Mouse (Mus musculus): ENCODE data around the gene Fam213a. TPM values are rescaled to one million over a fixed set of nuclear protein-coding genes. Genes with fewer than 3 reads are reported as not detected.

Fam213a gene
- polyA plus RNA-seq, 1 experiment from 2014 or later: 44.7 TPM

DNA sequence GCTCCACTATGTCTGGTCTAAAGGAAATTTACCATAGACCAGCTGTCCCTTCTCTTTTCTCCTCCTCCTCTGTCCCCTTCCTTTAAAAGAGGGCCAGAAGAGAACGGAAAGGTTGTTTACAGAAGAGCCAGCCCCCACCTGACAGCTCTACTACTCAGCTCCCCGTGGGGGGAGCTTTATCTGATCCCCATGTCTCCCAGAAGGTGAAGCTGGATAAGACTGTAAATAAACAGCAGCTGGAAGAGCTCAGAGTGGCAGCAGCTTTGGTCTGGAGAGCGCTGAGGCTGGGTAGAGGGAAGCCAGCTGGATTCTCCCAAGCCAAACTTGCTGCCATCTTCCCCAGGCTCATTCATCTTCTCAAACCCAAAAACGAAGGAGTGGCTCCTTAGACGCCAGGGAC is 5.9 kb downstream of the Fam213a start:
- H3K27me3 ChIP-seq (ENCODE audit: control insufficient read depth, insufficient read depth, low read length): no peaks in the 10 kb centered on the region
- peaks cover 11% of the 10 kb centered on the region for H3K4me1 ChIP-seq (ENCODE audit: control insufficient read depth, insufficient read depth, low read length)
- DNase-seq (ENCODE audit: low spot score, missing footprints) (no peak), ATAC-seq (ENCODE audit: low FRiP score) (no peak)
- no peak overlapping the region for H3K4me3 ChIP-seq (ENCODE audit: low read depth, low read length)
- 38% methylated on average over 5 of the region's 5 CpGs for WGBS
- no peak overlapping the region for H3K4me2 ChIP-seq
- H3K9ac ChIP-seq (ENCODE audit: low read length): no peak overlapping the region
- no peaks in the 10 kb centered on the region for H3K9me3 ChIP-seq (ENCODE audit: control insufficient read depth, low read length)
- H3K36me3 ChIP-seq (ENCODE audit: control insufficient read depth, insufficient read depth, low read length): no peaks in the 10 kb centered on the region
- no peak overlapping the region; the same call in 1 of the 2 replicates for H3K27ac ChIP-seq (ENCODE audit: low read depth, low read length)

DNA sequence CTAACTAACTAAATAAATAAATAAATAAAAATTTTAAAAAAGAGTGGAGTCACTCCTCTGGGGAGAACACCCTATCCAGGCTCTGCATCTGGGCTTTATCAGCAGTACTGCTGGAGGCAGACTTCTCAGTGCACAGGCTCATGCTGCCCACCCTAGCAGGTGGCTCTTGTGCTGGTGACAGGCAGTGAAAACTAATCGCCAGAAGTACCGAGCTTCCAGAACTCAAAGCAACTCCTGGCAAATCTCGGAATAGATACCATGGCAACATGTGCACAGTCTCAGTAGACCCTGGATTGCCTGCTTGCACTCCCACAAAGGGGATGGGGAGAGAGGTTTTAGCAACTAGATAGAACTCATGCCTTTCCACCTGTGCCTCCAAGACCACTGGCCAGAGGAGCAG is 6.7 kb downstream of the Fam213a start:
- ATAC-seq (ENCODE audit: low FRiP score) (no peak), DNase-seq (ENCODE audit: low spot score, missing footprints) (no peak)
- Histone ChIP-seq H3K36me3 (ENCODE audit: control insufficient read depth, insufficient read depth, low read length) (no peaks in the 10 kb centered on the region), H3K4me3 (ENCODE audit: low read depth, low read length) (no peak overlapping the region), H3K4me2 (no peak overlapping the region), H3K4me1 (ENCODE audit: control insufficient read depth, insufficient read depth, low read length) (peaks cover 11% of the 10 kb centered on the region), H3K9me3 (ENCODE audit: control insufficient read depth, low read length) (no peaks in the 10 kb centered on the region), H3K9ac (ENCODE audit: low read length) (no peak overlapping the region), H3K27me3 (ENCODE audit: control insufficient read depth, insufficient read depth, low read length) (no peaks in the 10 kb centered on the region), H3K27ac (ENCODE audit: low read depth, low read length) (no peak overlapping the region)
- WGBS: 58% methylated on average over 3 of the region's 3 CpGs

DNA sequence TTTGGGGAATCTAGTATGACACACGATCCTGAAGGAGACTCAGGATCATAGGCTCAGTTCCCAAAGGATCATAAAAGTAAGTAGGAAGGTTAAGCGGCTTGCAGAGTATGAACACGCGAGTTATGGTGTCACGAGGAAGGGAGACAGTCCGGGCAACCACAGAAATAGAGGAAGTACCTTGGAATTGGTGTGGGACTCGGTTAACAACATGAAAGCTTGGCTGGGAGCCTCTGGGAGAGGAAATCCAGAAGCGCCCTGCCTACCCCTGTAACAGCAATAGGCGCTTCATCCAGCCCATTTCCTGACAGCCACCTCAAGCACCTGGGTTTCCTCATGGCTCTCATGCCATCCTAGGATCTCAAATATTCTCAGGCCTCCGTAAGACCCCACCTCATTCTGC is 7.3 kb downstream of the Fam213a start:
- H3K27me3 ChIP-seq (ENCODE audit: control insufficient read depth, insufficient read depth, low read length): no peaks in the 10 kb centered on the region
- H3K9ac ChIP-seq (ENCODE audit: low read length): no peak overlapping the region
- H3K36me3 ChIP-seq (ENCODE audit: control insufficient read depth, insufficient read depth, low read length): no peaks in the 10 kb centered on the region
- peaks cover 11% of the 10 kb centered on the region for H3K4me1 ChIP-seq (ENCODE audit: control insufficient read depth, insufficient read depth, low read length)
- no peak overlapping the region for H3K4me3 ChIP-seq (ENCODE audit: low read depth, low read length)
- H3K9me3 ChIP-seq (ENCODE audit: control insufficient read depth, low read length): no peaks in the 10 kb centered on the region
- no peak for ATAC-seq (ENCODE audit: low FRiP score)
- no peak overlapping the region for H3K27ac ChIP-seq (ENCODE audit: low read depth, low read length)
- 92% methylated on average over 10 of the region's 10 CpGs for WGBS
- no peak for DNase-seq (ENCODE audit: low spot score, missing footprints)
- H3K4me2 ChIP-seq: no peak overlapping the region

DNA sequence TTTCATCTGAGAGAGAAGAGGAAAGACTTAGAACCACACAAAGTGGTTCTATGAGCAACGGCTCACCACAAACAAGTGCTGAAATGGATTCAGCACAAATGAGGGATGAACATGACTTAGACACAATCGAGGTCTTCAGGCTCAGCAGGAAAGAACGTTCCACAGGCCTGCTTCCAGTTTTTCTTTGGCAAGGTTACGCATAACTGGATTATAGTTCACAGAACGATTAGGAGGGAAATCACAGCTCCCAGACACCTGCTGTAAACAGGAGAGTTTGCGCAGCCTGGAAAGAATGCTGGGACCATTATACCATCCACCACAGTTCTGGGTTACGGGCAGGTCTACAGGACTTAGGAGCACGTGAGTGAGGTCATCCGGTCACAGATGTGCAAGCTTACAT is 7.9 kb downstream of the Fam213a start:
- H3K27ac ChIP-seq (ENCODE audit: low read depth, low read length): no peak overlapping the region
- no peak for DNase-seq (ENCODE audit: low spot score, missing footprints)
- 69% methylated on average over 9 of the region's 9 CpGs for WGBS
- no peak overlapping the region for H3K4me3 ChIP-seq (ENCODE audit: low read depth, low read length)
- ATAC-seq (ENCODE audit: low FRiP score): no peak
- no peak overlapping the region for H3K4me2 ChIP-seq
- H3K9me3 ChIP-seq (ENCODE audit: control insufficient read depth, low read length): no peaks in the 10 kb centered on the region
- H3K9ac ChIP-seq (ENCODE audit: low read length): no peak overlapping the region
- peaks cover 11% of the 10 kb centered on the region for H3K4me1 ChIP-seq (ENCODE audit: control insufficient read depth, insufficient read depth, low read length)
- no peaks in the 10 kb centered on the region for H3K27me3 ChIP-seq (ENCODE audit: control insufficient read depth, insufficient read depth, low read length)
- H3K36me3 ChIP-seq (ENCODE audit: control insufficient read depth, insufficient read depth, low read length): peaks cover 3% of the 10 kb centered on the region; the same call in 1 of the 2 replicates

DNA sequence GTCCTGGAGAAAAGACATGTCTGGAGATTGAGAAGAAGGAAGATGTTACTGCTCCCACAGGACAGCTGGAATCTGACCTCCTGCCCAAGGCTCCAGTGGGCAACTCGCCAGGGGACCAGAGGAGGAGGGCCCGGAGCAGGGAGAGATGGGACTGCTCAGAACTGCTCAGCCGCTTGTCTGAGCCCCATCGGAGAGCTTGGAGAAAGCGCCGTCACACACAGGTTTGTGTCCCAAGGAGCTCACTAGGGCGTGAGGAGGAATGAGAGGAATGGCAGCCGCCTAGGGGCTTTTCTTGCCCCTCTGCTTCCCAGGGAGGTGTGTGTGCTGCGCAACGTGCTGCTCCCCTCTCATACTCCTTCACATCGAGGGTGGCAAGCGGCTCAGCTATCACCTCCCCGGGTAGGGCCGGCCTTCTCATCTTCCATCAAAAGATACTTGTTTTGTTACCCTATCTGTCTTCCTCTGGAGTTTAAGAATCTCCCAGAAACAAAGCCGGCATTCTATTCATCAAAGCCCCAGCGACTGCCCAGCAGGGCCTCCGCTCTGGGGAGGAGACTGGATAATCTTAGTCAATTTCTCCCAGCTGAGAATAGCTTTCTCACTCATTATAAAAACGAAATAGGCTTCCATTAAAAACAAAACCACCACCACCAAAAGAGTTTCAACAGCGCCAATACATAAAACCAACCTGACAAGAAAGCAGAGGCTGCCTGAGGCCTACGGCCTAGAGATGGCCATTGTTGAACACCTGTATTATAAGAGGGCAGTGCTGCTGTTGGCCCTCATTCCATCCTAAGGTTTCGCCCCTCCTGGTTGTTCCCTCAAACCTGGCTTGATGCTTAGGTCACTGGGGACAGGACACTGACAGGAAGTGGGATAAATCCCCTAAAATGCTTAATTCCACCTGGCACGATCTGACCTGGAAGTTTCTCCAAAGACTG is 9.1 kb downstream of the Fam213a start:
- DNase-seq (ENCODE audit: low spot score, missing footprints) (peak; percentile 90), ATAC-seq (ENCODE audit: low FRiP score) (0 out of 2 replicates have a peak, but pooled peaks have one; percentile 33)
- Histone ChIP-seq H3K27me3 (ENCODE audit: control insufficient read depth, insufficient read depth, low read length) (no peaks in the 10 kb centered on the region), H3K36me3 (ENCODE audit: control insufficient read depth, insufficient read depth, low read length) (peaks cover 3% of the 10 kb centered on the region; the same call in 1 of the 2 replicates), H3K4me1 (ENCODE audit: control insufficient read depth, insufficient read depth, low read length) (peaks cover 11% of the 10 kb centered on the region), H3K4me2 (peak overlapping the region; percentile 28; the same call in 1 of the 2 replicates), H3K9ac (ENCODE audit: low read length) (peak overlapping the region; percentile 39), H3K9me3 (ENCODE audit: control insufficient read depth, low read length) (no peaks in the 10 kb centered on the region), H3K27ac (ENCODE audit: low read depth, low read length) (no peak overlapping the region), H3K4me3 (ENCODE audit: low read depth, low read length) (no peak overlapping the region)
- 8% methylated on average over 22 of the region's 22 CpGs for WGBS

DNA sequence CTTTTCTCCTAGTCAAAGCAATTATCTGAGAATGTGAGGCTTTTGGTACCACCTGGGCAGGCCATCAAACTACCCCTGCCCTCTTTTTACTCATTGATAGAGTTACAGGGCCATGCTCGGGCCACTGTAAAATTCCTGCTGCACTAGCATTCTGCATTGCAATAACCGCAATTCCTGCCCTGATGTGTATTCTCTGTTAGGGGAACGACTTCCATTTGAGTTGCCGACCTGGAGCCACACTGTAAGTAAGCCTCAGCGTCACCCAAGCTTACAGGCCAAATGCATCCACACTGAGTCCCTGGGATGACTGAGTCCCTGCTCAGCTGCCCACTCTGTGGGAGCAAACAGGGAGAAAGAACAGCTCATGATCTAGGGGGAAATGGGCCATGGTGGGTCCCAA is 12.0 kb downstream of the Fam213a start:
- H3K4me1 ChIP-seq (ENCODE audit: control insufficient read depth, insufficient read depth, low read length): peaks cover 11% of the 10 kb centered on the region
- no peak overlapping the region for H3K9ac ChIP-seq (ENCODE audit: low read length)
- H3K4me3 ChIP-seq (ENCODE audit: low read depth, low read length): no peak overlapping the region
- H3K27me3 ChIP-seq (ENCODE audit: control insufficient read depth, insufficient read depth, low read length): no peaks in the 10 kb centered on the region
- ATAC-seq (ENCODE audit: low FRiP score): no peak
- H3K27ac ChIP-seq (ENCODE audit: low read depth, low read length): no peak overlapping the region
- DNase-seq (ENCODE audit: low spot score, missing footprints): no peak
- peaks cover 3% of the 10 kb centered on the region; the same call in 1 of the 2 replicates for H3K36me3 ChIP-seq (ENCODE audit: control insufficient read depth, insufficient read depth, low read length)
- H3K9me3 ChIP-seq (ENCODE audit: control insufficient read depth, low read length): no peaks in the 10 kb centered on the region
- H3K4me2 ChIP-seq: no peak overlapping the region
- WGBS: 89% methylated on average over 5 of the region's 5 CpGs

DNA sequence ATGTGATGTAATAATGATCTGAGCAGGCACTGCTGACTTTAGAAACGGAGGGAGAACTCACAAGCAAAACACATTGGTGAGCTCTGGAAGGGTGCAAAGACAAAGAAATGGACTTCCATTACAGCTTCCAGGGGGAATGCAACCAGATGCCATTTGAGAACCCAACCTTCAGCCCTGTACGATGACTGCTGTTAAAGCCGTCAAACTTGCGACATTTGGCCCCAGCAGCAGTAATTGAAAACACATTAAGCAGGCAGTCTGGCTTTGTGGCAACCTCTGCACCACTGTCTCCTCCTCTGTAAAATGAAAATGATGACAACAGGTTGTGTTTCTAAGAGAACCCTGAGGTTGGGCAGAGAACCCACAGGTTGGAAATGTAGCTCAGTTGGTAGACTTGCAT is 12.8 kb downstream of the Fam213a start:
- Histone ChIP-seq H3K27me3 (ENCODE audit: control insufficient read depth, insufficient read depth, low read length) (no peaks in the 10 kb centered on the region), H3K9ac (ENCODE audit: low read length) (no peak overlapping the region), H3K9me3 (ENCODE audit: control insufficient read depth, low read length) (no peaks in the 10 kb centered on the region), H3K36me3 (ENCODE audit: control insufficient read depth, insufficient read depth, low read length) (peaks cover 3% of the 10 kb centered on the region; the same call in 1 of the 2 replicates), H3K4me1 (ENCODE audit: control insufficient read depth, insufficient read depth, low read length) (peaks cover 11% of the 10 kb centered on the region), H3K4me2 (no peak overlapping the region), H3K27ac (ENCODE audit: low read depth, low read length) (no peak overlapping the region), H3K4me3 (ENCODE audit: low read depth, low read length) (no peak overlapping the region)
- WGBS: 83% methylated on average over 4 of the region's 4 CpGs
- DNase-seq (ENCODE audit: low spot score, missing footprints): no peak
- no peak for ATAC-seq (ENCODE audit: low FRiP score)

DNA sequence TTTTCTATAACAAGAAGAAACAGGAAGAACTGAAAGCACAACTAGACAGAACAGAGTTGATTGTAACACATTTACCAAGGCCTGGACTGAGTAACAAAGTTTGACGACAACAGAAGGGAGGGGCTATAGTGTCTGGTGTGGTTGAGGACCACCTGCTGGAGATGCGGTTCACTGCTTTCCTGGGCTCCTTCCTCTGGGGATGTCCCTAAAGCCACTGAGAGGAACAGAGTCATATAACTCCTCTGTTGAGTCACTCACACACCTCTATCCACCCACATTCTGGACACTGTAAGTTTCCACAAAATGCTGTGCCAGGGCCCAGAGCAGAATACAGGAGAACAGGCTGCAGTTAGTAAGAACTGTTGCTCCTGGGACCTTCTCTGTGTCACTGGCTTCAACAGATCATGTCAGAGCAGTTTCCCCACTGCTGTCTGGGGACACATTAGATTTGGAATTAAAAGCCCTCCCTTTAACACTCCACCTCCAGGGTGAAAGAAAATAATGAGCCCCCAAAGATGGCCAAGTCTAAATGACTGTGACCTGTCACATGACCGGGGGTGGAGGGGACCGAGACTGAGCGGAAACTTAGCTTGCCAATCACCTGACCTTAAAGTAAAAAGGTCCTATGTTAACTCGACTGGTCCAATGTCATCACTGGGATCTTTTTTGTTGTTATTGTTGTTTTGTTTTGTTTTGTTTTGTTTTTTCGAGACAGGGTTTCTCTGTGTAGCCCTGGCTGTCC is 13.5 kb downstream of the Fam213a start:
- H3K4me2 ChIP-seq: no peak overlapping the region
- no peak overlapping the region for H3K27ac ChIP-seq (ENCODE audit: low read depth, low read length)
- no peak overlapping the region for H3K9ac ChIP-seq (ENCODE audit: low read length)
- no peak for ATAC-seq (ENCODE audit: low FRiP score)
- H3K27me3 ChIP-seq (ENCODE audit: control insufficient read depth, insufficient read depth, low read length): no peaks in the 10 kb centered on the region
- H3K4me1 ChIP-seq (ENCODE audit: control insufficient read depth, insufficient read depth, low read length): peaks cover 11% of the 10 kb centered on the region
- no peak for DNase-seq (ENCODE audit: low spot score, missing footprints)
- WGBS: 89% methylated on average over 7 of the region's 7 CpGs
- no peak overlapping the region for H3K4me3 ChIP-seq (ENCODE audit: low read depth, low read length)
- H3K9me3 ChIP-seq (ENCODE audit: control insufficient read depth, low read length): no peaks in the 10 kb centered on the region
- peaks cover 3% of the 10 kb centered on the region; the same call in 1 of the 2 replicates for H3K36me3 ChIP-seq (ENCODE audit: control insufficient read depth, insufficient read depth, low read length)

DNA sequence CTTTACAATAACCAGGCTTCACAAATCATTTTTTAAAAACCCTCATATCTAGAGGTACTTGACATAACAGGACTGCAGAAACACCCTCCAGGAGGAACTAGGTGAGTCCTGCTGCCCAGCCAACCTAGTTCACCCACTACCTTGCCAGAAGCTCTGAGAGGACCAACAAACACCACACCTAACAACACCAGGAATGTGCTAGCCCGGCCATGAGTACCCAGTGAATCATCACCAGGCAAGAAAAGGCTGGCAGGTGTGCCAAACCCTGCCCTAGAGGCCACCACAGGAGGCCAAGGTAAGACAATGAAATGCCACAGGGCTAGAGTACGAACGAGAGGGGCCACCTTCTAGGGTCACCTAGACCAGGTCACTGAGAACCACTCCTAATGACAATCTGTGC is 17.4 kb downstream of the Fam213a start:
- no peak for DNase-seq (ENCODE audit: low spot score, missing footprints)
- no peak for ATAC-seq (ENCODE audit: low FRiP score)
- 81% methylated on average over 3 of the region's 3 CpGs for WGBS
- H3K4me2 ChIP-seq: no peak overlapping the region
- no peak overlapping the region for H3K9ac ChIP-seq (ENCODE audit: low read length)
- no peaks in the 10 kb centered on the region for H3K27me3 ChIP-seq (ENCODE audit: control insufficient read depth, insufficient read depth, low read length)
- H3K4me1 ChIP-seq (ENCODE audit: control insufficient read depth, insufficient read depth, low read length): no peaks in the 10 kb centered on the region
- no peaks in the 10 kb centered on the region for H3K9me3 ChIP-seq (ENCODE audit: control insufficient read depth, low read length)
- peaks cover 3% of the 10 kb centered on the region; the same call in 1 of the 2 replicates for H3K36me3 ChIP-seq (ENCODE audit: control insufficient read depth, insufficient read depth, low read length)
- no peak overlapping the region for H3K4me3 ChIP-seq (ENCODE audit: low read depth, low read length)
- no peak overlapping the region for H3K27ac ChIP-seq (ENCODE audit: low read depth, low read length)
